Mouse (Mus musculus) B cell, adult 2 months (primary cell): ENCODE measurements around the gene Hcfc2.

ENCODE experiments used
- DNase-seq, 2 experiments: peaks; one replicate each; pipeline ENCODE4 v3.0.0; 2022

The Hcfc2 gene

DNA sequence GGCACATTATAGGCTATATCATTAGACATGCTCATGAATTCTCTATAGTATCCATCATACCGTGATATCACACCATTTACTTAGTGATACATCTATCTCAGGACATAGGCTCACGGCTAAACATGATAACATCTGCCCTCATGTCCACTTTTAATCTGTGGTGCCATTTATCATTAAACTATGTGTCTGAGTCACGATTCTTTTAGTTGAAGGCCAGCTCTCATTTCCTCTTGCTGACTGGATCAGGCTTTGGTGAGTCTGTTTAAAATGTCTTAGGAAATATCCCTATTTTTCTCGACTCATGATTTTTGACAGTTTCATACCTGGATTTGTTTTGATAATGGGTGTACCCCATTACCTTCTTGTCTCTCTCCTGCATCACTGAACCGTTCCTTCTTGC is at the start of gene Hcfc2:
TSS of gene Hcfc2 (plus strand) at position 205 of the 400 bp plus-strand sequence.
- DNase-seq, result no peak

DNA sequence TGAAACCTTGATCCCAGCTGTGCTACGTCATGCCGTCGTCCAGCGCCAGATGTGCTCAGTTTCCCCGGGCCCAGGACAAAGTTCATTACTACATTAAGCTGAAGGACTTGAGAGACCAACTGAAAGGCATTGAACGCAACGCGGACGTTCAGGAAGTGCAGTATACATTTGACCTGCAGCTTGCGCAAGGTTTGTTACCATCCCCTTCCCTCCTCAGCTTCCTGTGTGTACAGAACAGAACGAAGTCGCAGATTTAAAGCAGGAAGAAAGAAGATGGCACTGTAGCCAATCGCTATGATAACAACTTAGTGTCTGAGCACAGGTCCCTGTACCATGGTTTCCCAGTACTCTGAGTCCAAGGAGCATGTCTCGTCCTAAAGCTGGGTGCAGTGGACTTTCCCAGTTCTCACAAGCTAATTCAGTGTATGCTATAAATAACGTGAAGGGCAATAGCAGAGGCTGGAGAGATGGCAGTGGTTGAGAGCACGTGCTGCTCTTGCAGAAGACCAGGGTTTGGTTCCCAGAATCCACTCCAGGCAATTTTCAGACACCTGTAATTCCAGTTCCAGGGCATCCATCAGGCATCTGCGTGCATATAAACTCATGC is 48.7 kb upstream of the Hcfc2 start:
- DNase-seq, result no peak

DNA sequence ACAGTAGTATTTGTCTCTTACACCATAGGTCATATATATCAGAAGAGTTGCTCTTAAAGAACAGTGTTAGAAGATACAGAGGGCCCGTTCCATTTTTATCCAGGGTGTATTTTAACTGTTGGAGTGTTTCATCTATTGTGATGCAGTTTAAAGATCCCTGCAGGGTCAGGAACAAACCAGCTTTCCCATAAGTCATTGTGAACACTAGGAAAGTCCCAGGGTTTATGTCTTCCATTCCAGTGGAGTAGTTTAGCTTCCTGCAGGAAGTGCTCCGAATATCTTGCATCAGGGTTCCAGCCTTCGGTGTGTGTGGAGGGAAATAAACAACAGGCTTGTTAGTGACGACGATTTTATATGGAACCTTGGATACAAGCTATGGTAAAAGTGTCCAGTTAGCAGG is 44.7 kb upstream of the Hcfc2 start:
- DNase-seq, result no peak

DNA sequence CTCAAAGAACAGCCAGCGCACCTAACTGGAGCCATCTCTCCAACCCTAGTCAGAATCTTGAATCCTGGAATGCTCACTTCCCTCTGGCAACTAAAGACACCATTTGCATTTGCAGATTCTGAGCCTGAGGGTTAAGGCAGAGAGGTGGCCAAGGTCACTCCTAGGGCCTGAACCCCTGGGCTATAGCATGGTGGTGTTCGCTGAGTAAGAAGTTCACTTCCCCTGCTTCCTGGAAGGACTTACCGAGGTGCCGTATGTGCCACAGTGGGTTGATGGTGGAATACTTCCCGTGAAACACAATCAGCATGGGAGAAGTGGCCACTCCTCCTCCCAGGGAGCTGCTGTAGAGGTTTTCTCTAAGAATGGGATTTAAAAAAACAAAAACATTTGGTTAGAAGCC is 43.3 kb upstream of the Hcfc2 start:
- no peak for DNase-seq

DNA sequence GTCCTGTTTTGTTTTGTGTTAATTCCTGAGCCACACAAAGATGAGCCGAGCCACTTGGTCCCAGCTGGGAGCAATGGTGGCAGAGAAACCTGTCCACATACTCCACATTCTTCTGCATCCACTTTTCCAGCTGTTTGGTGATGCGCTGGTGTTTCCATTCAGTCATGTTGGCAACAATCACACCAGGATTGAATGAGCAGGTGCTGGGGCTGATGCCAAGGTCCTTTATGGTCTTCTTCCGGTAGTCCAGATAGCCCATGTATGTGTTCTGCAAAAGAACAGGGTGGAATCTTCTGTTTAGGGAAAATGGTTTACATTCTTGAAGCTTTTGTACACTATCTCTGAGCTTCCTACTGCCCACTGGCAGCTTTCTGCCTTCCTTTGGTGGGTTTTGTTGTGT is 41.4 kb upstream of the Hcfc2 start:
- no peak for DNase-seq

DNA sequence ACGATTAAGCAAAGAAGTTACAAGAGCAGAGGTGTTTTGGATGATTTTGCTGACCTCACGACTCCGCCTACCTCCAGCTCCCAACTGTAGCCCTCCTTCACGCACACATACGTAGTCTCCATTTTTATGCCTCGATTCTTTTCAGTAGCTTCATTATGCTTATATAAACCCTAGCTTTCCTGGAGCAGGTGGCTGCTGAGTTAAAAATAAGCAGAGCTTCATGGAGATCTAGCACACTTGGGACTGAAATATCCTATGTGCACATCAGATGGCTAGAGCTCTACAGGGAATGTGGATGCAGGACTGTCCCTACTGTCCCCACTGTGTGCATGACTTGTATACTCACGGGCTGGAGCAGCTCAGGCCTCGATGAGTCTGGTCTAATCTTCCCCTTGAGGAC is 34.1 kb upstream of the Hcfc2 start:
- DNase-seq, result no peak

DNA sequence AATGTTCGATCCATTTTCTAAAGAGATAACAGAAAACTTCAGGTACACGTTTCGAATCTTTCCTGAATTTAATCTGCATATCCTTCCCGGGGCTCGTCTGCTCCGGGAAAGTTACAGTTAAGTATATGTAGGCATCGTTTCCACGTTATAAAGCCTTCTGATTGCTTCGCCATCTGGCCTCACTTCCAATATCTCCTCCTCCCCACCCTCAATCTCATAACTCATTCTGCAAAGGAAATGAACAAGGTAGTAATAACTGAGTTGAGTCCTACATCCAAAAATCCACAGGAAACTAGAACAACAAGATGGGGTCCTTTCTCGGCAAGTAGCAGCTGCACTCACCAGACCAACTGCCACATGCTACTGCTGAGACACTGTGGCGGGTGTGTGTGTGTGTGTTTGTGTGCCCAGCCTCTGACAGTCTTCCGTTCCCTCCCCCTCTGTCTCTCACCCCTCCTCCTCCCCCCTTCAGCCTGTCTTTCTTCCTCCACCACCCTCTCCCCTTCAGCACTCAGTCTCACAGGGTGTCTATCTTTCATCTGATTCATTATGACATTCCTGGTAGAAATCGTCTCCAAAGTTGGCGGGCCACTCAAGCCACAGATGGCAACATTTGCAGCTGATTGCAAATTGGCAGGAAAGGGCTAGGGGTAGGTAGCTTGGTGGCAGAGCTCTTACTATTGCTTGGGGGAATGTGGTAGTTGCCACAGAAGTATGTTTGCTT is 33.5 kb upstream of the Hcfc2 start:
- no peak for DNase-seq

DNA sequence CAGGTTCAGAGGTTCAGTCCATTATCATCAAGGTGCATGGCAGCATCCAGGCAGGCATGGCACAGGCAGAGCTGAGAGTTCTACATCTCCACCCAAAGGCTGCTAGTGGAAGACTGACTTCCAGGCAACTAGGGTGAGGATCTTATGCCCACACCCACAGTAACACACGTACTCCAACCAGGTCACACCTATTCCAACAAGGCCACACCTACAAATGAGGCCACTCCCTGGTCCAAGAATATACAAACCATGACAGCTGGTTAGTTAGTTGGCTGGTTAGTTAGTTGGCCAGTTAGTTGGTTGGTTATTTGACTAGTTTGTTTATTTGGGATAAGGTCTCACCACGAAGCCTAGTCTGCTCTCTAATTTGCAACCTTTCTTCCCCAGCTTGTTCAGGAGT is 32.7 kb upstream of the Hcfc2 start:
- no peak for DNase-seq

DNA sequence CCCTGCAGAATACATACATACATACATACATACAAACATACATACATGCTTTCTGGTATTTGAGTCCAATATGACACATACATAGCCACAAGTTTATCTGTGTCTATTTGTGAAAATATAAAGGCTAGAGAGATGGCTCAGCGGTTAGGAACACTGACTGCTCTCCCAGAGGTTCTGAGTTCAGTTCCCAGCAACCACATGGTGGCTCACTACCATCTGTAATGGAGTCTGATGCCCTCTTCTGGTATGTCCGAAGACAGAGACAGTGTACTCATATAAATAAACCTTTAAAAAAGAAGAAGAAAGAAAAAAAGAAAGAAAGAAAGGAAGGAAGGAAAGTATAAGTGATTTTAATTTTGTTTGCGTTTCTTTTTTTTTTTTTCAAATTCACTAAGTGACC is 30.0 kb upstream of the Hcfc2 start:
- DNase-seq, result no peak

DNA sequence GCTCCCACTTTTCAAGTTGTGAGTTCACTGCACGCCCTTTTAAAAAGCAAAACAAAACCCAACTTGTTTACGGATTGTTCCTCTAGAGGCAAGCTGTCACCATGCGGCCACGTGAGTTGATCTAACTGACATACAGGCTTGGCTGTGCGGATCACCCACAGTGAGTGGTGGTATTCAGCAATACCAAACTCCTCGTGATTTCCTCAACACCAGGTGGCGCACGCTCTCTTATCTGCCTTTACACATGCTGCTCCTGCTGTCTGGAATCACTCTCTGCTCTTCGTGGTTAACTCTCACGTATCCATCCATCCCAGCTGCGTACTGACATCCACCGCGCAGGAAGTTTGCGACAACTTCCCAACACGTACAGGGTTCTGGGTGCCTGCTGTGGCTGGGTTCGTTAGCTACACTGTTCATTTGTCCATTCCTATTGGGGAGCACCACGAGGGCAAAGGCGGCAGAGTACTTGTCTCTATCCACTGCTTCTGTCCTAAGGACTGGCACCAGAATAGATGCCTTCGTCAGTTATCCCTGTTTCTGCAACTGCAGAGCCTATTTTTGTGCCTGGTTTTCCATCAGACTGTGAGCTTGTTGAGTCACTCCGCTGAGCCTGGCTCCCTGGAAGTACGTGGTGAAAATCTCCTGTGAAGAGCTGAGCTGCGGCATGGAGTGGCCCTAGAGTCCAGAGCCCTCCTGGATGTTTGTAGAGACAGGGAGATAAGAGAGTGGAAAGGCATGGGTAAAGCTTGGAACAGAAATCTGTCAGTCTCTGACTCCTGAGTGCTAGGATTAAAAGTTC is 29.3 kb upstream of the Hcfc2 start:
- peak; percentile 80 to 82 for DNase-seq

DNA sequence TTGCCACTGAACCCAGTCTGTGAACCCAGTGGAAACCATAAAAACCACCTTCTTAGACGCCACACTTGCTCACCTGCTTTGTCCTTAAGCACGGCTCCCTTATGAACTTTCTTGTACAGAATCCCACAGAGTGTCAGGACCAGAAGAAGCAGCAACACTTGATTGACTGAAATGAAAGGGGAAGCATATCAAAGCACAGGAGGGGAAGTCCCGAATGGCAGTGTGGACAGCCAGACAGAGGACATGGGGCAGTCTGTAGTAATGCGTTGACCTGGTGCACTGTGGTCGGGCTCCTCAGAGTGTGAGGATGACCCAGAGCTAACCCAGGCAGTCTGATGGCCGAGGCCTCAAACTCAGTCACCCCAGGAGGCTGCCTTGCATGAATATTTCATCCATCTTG is 25.8 kb upstream of the Hcfc2 start:
- no peak for DNase-seq

DNA sequence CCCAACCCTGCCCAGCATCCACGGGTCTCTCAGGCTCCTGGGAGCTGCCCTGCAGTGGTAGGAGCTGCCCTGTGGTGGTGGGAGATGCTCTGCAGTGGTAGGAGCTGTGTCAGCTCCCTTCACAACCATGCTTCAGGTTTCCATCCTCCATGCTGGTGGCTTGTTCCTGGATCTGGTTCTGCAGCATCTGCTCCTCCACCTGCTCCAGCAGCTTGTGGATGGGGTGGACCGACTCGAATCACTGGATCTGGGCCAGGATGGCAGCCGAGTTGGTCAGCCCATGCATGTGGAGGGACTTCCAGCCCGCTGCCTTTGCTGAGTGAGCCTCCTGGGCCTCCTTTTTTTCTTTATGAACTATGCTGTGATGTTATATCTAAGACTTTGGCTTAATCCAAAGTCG is 19.0 kb upstream of the Hcfc2 start:
- DNase-seq, result no peak

DNA sequence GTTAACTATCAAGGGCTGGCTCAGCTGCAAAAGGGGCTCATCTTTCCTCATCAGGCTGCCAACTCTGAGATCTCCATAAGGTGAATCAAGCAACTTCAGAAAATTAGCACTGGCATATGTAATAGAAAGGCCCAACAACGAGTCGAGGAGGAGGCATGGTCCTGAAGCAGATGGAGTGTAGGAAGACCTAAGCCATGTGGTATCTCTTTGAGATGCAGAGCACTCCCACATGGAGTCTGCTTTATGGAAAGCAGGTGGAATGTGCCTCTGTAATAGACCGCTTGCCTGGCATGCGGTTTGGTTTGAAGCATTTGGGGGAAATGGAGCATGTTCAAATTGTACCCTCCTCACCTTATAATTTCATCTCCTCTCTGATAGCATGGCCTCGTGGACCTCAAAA is 15.2 kb upstream of the Hcfc2 start:
- no peak for DNase-seq

DNA sequence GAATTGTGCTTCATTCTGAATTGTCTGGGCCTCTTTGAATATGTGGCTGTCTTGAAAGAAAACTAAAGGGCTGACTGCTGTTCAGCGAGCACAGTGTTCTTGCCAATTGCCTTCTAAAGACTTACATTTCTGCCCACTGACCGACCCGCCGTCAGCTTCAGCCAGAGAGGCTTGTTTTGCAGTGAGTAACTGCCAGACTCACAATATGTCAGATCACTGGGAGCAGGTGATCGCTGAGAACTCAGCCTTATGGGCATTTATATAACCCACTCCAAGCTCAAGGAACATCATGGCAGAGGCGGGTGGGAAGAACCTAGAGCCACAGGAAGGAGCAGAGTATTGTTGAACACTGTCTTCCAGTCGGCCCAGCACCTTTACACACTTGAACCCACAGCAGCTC is 14.3 kb upstream of the Hcfc2 start:
- DNase-seq, result no peak

DNA sequence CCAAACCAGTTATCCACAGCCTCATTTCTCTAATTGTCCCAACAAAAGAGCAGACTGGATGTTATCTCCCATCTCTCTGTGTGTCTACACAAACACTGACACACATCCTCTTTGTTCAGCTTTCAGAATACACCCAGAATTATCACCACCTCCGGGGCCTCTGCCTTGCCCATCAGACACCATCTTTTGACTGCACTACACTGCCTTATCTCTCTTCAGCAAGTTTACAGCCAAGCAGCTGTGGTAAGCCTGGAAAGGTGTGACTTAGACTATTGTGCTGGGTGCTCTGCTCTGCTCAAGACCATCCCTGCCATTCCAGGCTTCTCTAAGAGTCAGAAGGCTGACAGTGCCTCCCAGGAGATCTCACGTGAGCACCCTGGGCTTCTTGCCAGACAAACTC is 10.5 kb upstream of the Hcfc2 start:
- no peak for DNase-seq

DNA sequence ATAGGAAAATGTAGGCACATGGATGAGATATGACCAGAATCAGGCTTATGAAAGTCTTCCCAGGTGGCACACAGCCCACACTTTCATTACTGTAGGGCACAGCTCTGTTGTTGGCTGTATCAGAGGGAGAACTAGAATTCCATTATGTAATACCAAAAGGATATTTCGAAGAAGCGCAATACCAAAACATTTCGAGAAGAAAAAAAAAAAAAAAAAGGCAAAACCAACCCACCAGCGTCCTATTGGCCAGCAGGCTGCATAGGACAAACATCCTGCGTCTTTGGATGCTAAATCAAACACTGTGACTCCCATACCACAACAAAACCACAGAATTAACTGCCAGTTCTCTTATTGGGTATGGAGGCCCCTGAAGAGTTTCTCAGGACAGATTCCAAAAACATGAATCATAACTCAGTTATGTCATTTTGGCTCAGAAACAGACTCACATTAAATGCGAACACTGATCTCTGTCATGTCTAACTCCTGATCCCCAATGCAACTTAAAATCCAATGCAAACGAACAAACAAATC is 6.2 kb upstream of the Hcfc2 start:
- DNase-seq, result no peak

DNA sequence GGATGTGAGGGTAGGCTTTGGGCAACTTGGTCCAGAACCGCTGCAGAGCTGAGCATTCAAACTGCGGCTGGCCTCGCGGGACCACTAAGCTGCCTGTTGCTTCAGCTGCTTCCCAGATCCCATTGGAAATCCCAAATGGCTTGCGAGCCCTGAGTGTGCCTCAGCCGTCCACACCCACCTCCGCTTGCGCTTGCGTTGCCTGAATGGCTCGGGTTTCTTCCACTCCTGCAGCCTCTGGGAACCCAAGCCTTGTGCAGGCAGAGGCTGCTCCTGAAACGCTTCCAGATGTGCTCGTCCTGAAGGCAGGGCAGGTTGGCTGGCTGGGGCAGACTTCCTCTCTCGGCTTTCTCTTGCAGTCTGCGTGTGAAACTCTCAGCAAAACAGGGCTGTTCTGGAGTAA is 5.5 kb upstream of the Hcfc2 start, which contains the start of gene Glt8d2:
TSS of gene Glt8d2 (minus strand) at position 157 of the 400 bp plus-strand sequence.
- no peak for DNase-seq

DNA sequence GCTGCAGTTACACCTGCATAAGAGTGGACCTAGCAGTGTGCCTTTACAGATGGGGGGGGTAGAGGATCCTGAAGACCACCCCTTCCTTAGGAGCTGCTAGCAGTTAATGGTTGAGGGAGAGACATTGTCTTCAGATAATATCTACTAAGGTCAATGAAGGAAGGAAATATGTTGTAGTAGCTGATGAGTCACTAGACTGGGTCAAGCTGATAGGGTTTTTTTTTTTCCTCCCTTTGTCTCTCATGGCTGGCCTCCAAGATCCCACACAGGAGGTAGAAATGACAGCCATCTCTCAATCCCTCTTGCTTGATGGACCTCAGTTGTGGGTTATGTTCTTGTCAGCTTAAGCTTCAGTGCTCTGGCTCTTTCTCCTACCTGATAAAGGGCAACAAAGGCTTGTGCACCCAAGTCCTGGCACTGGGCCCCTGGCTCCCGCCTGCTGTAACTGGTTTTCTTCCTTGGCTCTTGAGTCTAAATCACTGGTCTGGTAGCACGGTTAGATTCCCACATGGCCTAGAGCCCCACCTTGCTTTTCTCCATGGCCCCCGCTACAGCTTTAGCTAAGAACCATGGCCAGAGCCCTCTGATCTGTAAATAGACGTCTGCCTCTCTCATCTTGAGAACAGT is 606 bp downstream of the Hcfc2 start:
- DNase-seq, result peak in 1 of 2 experiments; percentile 10

DNA sequence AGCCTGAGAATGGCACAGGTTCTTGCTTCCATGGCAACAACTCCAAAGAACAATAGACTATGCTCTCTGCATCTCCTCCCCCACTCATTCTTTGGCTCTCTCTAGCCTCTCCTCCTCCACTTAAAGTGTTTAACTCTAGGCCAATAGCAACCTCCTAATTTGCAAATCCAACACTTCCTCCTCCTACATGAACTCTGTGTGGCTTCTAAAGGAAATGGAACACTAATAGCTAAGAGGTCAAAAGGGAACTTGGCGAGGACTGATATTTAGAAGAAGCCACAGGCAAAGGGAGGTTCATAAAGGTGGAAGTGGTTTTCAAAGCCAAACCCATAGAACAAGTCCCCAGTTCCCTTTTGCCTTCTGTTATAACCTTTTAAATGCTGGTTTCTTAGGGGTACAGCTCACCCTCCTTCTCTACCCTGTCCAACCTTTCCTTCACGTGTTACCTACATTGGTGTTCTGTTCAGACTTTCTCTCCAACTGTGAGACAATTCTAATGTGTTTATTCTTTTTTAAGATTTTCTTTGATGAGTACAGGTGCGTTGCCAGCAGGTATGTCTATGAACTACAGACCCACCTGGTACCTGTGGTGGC is 1.4 kb downstream of the Hcfc2 start:
- DNase-seq, result peak; percentile 46 to 55

DNA sequence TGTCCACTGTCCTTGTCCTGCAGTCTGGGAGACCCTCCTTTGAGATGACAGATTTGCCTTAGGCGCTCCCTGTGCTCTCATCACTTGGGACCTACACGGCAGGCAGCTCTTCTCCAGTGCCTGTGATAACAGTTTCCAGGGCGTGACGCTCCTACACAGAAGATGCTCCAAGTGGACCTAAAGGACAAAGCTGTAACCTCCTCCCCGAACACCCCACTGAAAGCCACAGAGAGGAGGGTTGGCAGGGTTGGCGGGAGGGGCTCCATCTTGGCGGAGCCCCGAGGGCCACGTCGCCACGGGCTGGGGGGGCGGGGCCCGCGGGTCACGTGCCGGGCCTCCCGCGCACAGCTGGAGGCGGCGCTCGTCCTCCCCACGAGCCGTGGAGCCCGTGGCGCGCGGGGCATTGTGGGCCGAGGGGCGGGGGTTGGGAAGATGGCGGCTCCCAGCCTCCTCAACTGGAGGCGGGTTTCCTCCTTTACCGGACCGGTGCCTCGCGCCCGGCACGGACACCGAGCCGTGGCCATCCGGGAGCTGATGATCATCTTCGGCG is 2.8 kb downstream of the Hcfc2 start:
- DNase-seq, result peak; percentile 93

DNA sequence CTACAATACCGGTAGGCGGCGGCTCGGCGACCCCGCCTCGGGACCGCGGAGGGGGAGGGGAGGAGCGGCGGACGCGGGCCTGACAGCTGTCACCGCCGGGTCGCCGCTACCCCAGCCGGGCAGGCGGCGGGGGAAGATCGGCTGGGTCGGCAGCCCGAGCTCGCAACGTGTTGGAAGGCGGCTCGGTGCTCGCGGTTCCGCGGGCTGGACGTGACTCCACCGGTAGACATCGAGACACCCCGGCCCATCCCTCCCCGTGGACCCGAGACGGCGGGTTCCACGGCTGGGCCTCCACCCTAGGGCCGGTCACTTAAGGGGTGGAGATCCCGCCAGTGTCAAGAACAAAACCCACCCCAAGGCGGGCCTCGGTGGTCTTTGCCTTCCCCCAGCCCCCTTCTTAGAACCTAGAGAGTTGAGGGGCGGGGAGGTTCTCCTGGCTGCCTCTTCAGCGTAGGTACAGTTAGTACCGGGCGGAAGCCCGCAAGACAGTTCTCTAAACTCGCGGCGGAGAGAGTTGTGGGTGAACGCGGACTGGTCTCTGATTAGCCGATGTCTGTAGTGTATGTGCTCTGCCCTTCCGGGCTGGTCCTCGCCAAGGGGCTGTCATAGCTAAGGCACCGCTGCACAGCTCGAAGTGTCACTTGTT is 3.5 kb downstream of the Hcfc2 start:
- peak; percentile 44 to 49 for DNase-seq

DNA sequence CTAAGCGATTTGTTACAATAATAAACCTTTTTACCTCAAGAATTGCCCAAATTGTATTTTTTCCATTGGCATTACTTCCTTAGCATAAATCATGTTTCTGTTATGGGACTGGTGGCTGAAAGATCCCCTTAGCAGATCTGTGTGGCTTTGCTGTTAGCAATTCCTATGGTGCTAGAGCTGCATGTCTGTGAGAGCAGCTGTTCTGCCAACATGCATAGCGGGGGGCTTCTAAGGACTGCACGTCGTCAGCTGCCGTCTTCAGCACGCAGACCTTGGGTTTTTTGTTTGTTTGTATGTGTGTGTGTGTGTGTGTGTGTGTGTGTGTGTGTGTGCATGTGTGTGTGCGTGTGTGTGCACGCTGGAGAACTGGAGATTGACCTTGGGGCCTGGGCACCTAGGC is 45.4 kb downstream of the Hcfc2 start:
- DNase-seq, result no peak
